Mouse (Mus musculus): ENCODE measurements around the gene Necap2. TPM values are rescaled to one million over a fixed set of nuclear protein-coding genes. Genes with fewer than 3 reads are reported as not detected.

The Necap2 gene
- 103 to 149 TPM (median 111 TPM) in 3 replicates for total RNA-seq (2017)

GRCm38 (mm10) chr4:141077681-141078509, at the start of gene Necap2:
Gene Necap2 (minus strand): TSS chr4:141078357.
- peak; percentile 90 for ATAC-seq (replicated peaks; ENCODE audit: insufficient number of reproducible peaks, low FRiP score, low TSS enrichment, poor library complexity, severe bottlenecking)

- no peak for ATAC-seq (replicated peaks; ENCODE audit: insufficient number of reproducible peaks, low FRiP score, low TSS enrichment, poor library complexity, severe bottlenecking)
These were observed 44.9 kb upstream of the Necap2 start for GRCm38 (mm10) chr4:141123065-141123464.

- ATAC-seq (replicated peaks; ENCODE audit: insufficient number of reproducible peaks, low FRiP score, low TSS enrichment, poor library complexity, severe bottlenecking): no peak
These were observed 44.5 kb upstream of the Necap2 start for GRCm38 (mm10) chr4:141122663-141123062.

GRCm38 (mm10) chr4:141120700-141121099, 42.5 kb upstream of the Necap2 start:
- ATAC-seq (replicated peaks; ENCODE audit: insufficient number of reproducible peaks, low FRiP score, low TSS enrichment, poor library complexity, severe bottlenecking): no peak

- no peak for ATAC-seq (replicated peaks; ENCODE audit: insufficient number of reproducible peaks, low FRiP score, low TSS enrichment, poor library complexity, severe bottlenecking)
These were observed 40.5 kb upstream of the Necap2 start for GRCm38 (mm10) chr4:141118691-141119090.

GRCm38 (mm10) chr4:141115398-141115797, 37.2 kb upstream of the Necap2 start:
- no peak for ATAC-seq (replicated peaks; ENCODE audit: insufficient number of reproducible peaks, low FRiP score, low TSS enrichment, poor library complexity, severe bottlenecking)

GRCm38 (mm10) chr4:141114521-141114981, 36.4 kb upstream of the Necap2 start:
- no peak for ATAC-seq (replicated peaks; ENCODE audit: insufficient number of reproducible peaks, low FRiP score, low TSS enrichment, poor library complexity, severe bottlenecking)

GRCm38 (mm10) chr4:141113831-141114230, 35.7 kb upstream of the Necap2 start:
- ATAC-seq (replicated peaks; ENCODE audit: insufficient number of reproducible peaks, low FRiP score, low TSS enrichment, poor library complexity, severe bottlenecking): no peak

GRCm38 (mm10) chr4:141108196-141108732, 30.1 kb upstream of the Necap2 start:
- ATAC-seq (replicated peaks; ENCODE audit: insufficient number of reproducible peaks, low FRiP score, low TSS enrichment, poor library complexity, severe bottlenecking): no peak

- ATAC-seq (replicated peaks; ENCODE audit: insufficient number of reproducible peaks, low FRiP score, low TSS enrichment, poor library complexity, severe bottlenecking): no peak
These were observed 28.5 kb upstream of the Necap2 start for GRCm38 (mm10) chr4:141106526-141107183.

- ATAC-seq (replicated peaks; ENCODE audit: insufficient number of reproducible peaks, low FRiP score, low TSS enrichment, poor library complexity, severe bottlenecking): no peak
These were observed 23.7 kb upstream of the Necap2 start for GRCm38 (mm10) chr4:141101855-141102254.

- no peak for ATAC-seq (replicated peaks; ENCODE audit: insufficient number of reproducible peaks, low FRiP score, low TSS enrichment, poor library complexity, severe bottlenecking)
These were observed 23.1 kb upstream of the Necap2 start for GRCm38 (mm10) chr4:141101291-141101690.

GRCm38 (mm10) chr4:141099956-141100355, 21.8 kb upstream of the Necap2 start:
- ATAC-seq (replicated peaks; ENCODE audit: insufficient number of reproducible peaks, low FRiP score, low TSS enrichment, poor library complexity, severe bottlenecking): no peak

GRCm38 (mm10) chr4:141098935-141099334, 20.8 kb upstream of the Necap2 start:
- 0 out of 2 replicates have a peak, but pooled peaks have one; percentile 25 for ATAC-seq (replicated peaks; ENCODE audit: insufficient number of reproducible peaks, low FRiP score, low TSS enrichment, poor library complexity, severe bottlenecking)

- ATAC-seq (replicated peaks; ENCODE audit: insufficient number of reproducible peaks, low FRiP score, low TSS enrichment, poor library complexity, severe bottlenecking): no peak
These were observed 18.6 kb upstream of the Necap2 start for GRCm38 (mm10) chr4:141096710-141097109.

- ATAC-seq (replicated peaks; ENCODE audit: insufficient number of reproducible peaks, low FRiP score, low TSS enrichment, poor library complexity, severe bottlenecking): no peak
These were observed 16.9 kb upstream of the Necap2 start for GRCm38 (mm10) chr4:141095016-141095415.

- no peak for ATAC-seq (replicated peaks; ENCODE audit: insufficient number of reproducible peaks, low FRiP score, low TSS enrichment, poor library complexity, severe bottlenecking)
These were observed 10.6 kb upstream of the Necap2 start for GRCm38 (mm10) chr4:141088714-141089113.

GRCm38 (mm10) chr4:141088033-141088432, 9.9 kb upstream of the Necap2 start, which contains the start of gene Spata21:
Gene Spata21 (plus strand): TSS chr4:141088333.
- ATAC-seq (replicated peaks; ENCODE audit: insufficient number of reproducible peaks, low FRiP score, low TSS enrichment, poor library complexity, severe bottlenecking): no peak

- ATAC-seq (replicated peaks; ENCODE audit: insufficient number of reproducible peaks, low FRiP score, low TSS enrichment, poor library complexity, severe bottlenecking): no peak
These were observed 8.7 kb upstream of the Necap2 start for GRCm38 (mm10) chr4:141086862-141087261.
